Mouse (Mus musculus) cerebellum, adult 9-11 months (tissue): ENCODE results near the gene E330017A01Rik.

Experiments used
- DNase-seq: peaks from one replicate; pipeline ENCODE4 v3.0.0; 2022

The E330017A01Rik gene

DNA sequence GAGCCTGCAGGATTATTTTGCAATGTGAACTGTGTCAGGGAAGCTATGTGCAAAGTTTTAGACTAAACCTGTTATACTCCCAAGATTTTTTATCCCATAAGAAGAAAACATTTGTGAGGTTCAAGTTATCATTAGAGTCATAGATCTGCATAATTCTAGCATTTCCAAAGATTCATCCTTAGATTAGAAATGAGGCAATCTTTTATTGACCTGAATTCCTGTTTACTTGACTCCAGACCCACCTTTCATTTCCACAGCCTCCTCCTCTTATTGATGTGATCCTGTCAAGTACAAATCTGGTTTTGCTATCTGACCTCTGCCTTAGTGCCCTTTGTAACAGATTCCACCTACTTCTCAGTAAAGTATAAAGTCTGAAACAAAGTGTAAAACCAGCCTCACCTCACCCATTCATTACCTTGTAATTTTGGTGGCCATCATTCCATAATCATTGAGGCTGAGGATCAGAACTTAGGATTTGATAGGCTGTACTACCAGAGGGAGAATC lies 23.8 kb upstream of the E330017A01Rik start:
- DNase-seq = no peak

DNA sequence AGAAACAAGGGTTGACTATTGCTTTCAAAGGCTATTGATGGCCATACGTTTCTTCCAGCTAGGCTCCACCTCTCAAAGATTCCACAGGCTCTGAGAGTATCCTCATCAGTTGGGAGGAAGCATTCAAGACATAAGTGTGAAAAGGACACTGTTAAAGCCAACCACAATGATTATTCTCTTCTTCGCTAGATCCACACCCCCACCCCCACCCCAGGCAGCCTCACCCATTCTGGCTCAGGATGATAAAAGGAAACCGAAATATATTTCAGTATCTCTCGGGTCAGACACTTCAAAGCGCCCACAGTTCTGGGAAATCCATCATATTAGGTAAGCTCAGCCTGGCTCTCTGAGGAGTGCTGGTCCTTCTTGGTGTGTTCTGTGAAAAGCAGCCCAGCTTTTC lies 23.3 kb upstream of the E330017A01Rik start:
- no peak for DNase-seq

DNA sequence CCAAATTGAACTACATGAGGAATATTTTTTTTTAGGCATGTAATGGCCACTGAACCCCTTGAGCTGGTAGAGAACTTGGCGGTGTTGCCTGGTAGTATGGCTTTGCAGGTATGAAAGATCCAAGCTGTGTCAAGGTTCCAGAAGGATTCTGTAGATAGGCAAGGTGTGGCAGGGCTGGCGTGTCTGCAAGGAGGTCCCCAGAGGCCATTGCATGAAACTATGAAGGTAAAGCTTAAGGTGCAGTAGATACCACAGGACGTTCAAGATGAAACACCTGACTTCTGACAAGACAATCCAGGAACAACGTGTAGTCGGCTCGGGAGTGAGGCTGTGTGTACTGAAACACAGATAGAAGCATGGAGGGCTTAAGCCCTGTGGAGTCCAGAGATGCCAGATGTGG lies 20.1 kb upstream of the E330017A01Rik start:
- no peak for DNase-seq

DNA sequence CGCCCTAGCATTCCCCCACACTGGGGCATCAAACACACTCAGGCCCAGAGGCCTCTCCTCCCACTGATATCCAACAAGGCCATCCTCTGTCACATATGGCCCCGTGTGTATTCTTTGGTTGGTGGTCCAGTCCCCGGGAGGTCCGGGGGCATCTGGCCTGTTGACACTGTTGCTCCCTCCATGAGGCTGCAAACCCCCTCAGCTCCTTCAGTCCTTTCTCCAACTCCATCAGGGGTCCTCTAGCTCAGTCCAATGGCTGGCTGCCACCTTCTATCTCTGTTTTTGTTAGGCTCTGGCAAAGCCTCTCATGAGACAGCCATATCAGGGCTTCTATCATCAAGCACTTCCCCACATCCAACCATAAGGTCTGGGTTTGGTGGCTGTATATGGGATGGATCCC lies 18.0 kb upstream of the E330017A01Rik start:
- DNase-seq = no peak

- DNase-seq = no peak
These were observed 17.2 kb upstream of the E330017A01Rik start for GRCm38 (mm10) chr16:58655751-58656150.

DNA sequence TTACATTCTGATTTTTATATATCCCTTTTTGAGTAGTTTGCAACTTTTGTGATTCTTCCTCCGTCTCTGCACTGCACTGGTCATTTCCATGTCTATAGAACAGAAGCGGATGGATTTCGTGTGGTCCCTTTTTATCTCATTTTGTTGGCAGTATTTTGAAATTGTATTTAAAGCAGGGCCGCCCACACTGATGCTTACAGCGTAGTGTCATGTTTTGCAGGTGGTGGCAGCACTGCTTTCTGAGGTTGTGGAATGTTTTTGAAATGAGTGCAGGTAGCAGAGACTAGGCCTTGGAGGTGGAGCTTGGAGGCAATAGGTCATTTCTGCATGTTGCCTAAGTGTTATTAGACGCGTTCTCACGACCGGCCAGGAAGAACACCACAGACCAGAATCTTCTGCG lies 11.4 kb upstream of the E330017A01Rik start:
- DNase-seq = no peak

DNA sequence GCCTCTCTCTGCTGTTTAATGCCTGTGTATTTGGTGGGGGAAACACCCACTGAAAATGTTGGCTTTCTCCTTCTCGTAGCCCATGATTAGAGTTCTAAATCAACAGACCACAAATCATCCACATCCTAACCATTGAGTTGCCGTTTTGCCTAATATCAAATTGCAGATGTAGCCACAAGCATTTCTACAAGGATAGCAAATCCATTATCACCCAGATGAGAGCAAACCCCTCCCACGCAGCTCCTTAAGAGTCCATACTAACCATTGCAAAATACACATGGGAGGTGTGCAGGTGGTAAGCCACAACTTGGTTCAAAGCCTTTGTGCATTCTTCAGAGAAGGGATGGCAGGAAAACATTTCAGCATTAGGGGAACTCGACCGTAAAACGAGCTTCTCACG lies 523 bp downstream of the E330017A01Rik start:
- DNase-seq = no peak

DNA sequence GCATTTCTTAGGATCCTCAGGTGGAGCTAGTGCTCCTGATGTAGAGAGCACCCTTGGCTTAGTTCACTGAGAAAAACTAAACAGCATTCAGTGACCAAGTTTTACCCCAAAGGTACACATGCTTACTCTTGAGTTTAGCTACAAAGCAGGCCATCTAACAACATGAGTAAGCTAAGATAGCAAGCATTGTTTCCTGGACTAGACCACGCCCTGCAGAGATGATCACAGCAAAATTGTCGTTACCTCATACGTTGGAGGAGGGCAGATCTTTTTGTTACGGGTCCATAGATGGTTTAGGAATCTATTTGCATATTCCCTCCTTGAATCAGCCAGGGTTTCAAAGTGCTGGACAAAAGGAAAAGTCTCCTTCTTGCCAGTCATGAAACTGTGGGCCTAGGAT lies 1.1 kb downstream of the E330017A01Rik start:
- DNase-seq = no peak

DNA sequence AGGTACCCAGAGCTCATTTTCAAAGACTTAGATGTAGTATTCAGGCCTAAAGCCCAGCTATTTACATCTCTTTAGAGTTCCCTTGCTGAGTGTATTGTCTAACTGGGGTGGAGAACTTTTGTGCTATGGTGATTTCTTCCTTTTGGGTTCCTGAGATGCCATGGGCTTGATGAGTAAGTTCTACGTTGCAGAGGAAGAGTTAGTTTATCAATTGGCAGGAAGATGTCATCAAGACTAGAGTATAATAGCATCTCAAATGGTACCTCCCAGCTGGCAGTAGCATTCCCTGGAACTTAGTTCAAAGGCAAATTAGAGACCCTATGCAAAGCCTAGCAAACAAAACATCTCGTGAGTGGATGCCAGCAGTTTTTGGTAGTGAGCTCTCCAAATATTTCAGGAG lies 2.7 kb downstream of the E330017A01Rik start:
- DNase-seq = no peak

GRCm38 (mm10) chr16:58629736-58630135 lies 8.8 kb downstream of the E330017A01Rik start:
- no peak for DNase-seq

GRCm38 (mm10) chr16:58628968-58629367 lies 9.6 kb downstream of the E330017A01Rik start:
- no peak for DNase-seq

GRCm38 (mm10) chr16:58628336-58628680 lies 10.2 kb downstream of the E330017A01Rik start:
- no peak for DNase-seq

DNA sequence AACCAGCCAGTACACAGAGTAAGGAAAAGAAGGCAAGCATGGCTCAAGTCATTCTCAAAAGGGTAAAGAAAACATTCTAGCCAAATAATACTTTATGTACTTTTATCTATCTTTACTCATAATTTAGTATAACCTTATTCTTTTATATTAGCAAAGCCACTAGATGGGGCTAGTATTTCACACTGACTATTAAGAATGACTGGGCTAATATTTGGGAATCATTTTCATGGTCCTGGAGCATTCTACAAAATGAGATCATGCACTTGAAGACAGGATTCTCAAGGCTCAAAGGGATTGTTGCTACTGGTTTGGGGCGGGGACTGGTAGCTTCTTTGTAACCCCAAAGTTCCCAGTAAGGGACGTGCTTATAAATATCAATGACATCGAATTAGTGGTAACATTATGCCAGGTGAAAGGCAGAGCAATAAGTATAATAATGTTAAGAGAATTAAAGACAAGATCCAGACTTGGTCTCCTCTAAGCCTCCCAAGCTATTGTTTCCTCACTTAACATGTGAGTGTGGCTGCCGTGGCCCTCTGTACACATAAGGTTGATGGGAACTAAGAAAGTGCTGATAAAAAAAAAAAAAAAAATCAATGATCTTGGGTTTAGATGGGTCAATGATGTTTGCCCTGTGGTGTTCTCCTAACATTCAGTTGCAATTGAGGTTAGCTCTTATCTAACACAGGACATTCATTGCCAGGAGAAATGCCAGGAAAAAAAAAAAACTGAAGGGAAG lies 10.8 kb downstream of the E330017A01Rik start:
- DNase-seq = no peak

DNA sequence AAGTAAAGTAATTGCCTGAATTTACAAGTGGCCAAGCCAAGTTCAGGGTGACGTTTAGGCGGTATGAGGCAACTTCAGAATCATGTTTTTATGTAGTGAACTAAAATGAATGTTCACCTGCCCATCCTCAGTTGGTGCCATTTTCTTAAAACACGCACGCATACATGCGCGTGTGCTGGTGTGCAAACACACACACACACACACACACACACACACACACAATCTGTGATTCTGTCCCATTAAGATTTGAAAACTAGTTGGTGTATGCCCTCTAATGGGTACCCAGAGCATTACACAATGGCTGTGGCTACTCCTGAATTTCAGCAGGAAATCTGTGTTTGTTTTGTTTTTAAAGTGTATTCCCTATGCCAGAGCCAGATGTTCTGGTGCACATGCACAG lies 14.6 kb downstream of the E330017A01Rik start:
- DNase-seq = no peak

GRCm38 (mm10) chr16:58623114-58623513 lies 15.4 kb downstream of the E330017A01Rik start:
- DNase-seq = no peak

GRCm38 (mm10) chr16:58622377-58622776 lies 16.2 kb downstream of the E330017A01Rik start:
- no peak for DNase-seq

DNA sequence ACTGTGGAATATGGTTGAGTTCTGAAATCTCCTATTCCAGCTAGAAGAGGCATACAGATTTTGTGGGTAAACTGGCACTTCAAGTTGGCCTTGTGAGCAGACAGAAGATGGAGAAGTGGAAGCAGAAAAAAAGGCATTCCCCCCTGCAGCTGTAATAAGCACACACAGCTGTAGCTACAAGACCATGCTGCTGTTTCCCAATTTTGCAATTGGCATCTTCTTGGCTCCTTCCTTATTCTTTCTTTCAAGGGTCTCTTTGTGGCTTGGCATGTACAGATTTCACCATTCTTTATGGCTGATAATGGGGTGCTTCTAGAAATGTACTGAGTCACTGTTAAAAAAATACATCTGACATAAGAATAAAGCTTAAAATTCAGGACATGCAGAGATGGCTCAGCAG lies 21.2 kb downstream of the E330017A01Rik start:
- DNase-seq = no peak

GRCm38 (mm10) chr16:58616878-58617277 lies 21.7 kb downstream of the E330017A01Rik start, which contains the start of gene Gm813:
Gene Gm813, minus strand, starts transcription at chr16:58616978.
- no peak for DNase-seq

GRCm38 (mm10) chr16:58612969-58613368 lies 25.6 kb downstream of the E330017A01Rik start:
- no peak for DNase-seq

DNA sequence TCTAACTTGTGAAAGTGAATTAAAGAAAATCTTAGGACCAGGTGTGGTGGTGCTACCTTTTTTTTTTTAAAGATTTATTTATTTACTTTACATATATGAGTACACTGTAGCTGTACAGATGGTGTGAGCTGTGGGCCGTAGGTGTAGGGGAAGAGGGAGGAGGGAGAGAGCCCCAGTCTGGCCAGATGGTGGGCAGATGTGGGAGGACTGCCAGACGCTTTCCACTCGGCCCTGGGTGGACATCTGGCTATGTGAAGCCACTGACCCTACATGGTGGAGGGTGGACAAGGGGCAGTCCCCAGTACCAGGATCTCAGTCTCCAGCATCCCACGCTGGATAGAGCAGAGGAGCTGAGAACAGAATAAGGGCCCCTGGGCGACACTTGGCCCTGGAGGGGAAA lies 31.4 kb downstream of the E330017A01Rik start:
- no peak for DNase-seq

- no peak for DNase-seq
These were observed 33.9 kb downstream of the E330017A01Rik start for GRCm38 (mm10) chr16:58604680-58605079.

- no peak for DNase-seq
These were observed 34.7 kb downstream of the E330017A01Rik start for GRCm38 (mm10) chr16:58603831-58604230.

DNA sequence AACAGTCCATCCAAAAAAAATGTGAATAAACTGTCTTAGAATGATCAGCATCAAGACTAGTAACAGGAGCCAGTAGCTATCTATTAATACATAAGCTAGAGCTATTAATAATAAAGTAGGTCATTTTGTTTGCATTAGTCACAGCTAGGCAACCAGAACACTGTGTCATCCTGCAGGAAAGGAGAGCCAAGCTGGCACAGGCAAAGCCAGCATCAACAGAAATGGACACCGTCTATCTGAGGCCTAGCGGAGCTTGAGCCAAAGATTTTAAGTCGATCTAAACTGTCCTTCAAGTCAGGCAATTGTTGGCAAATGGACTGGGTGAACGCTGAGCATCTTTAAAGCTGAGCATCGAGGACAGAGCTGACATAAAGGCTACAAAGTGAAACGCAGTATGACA lies 37.7 kb downstream of the E330017A01Rik start:
- peak; percentile 11 for DNase-seq

GRCm38 (mm10) chr16:58591299-58591698 lies 47.2 kb downstream of the E330017A01Rik start:
- DNase-seq = no peak

- no peak for DNase-seq
These were observed 49.1 kb downstream of the E330017A01Rik start for GRCm38 (mm10) chr16:58589444-58589843.
